Mouse (Mus musculus): ENCODE data around the gene Ptpn22. TPM values are rescaled to one million over a fixed set of nuclear protein-coding genes. Genes with fewer than 3 reads are reported as not detected.

Gene Ptpn22
- polyA plus RNA-seq, 1 experiment from 2014 or later = 0.67 TPM

Other genes with a start within 250 kb of the Ptpn22 start
- 0.28 TPM in 1 of 2 replicates, not detected in the other for gene Atg4a-ps, start 213.7 kb upstream of the Ptpn22 start, polyA plus RNA-seq (2014; fragmentation: Nextera tagmentation; extraction: Ambion mirVana)
- 68.2 and 76.5 TPM in 2 replicates for gene Olfml3, start 121.8 kb upstream of the Ptpn22 start, polyA plus RNA-seq (2014; fragmentation: Nextera tagmentation; extraction: Ambion mirVana)
- gene Gm10964, start 120.4 kb upstream of the Ptpn22 start, polyA plus RNA-seq (2014; fragmentation: Nextera tagmentation; extraction: Ambion mirVana) = not detected in 2 replicates
- gene Hipk1, start 68.2 kb upstream of the Ptpn22 start, polyA plus RNA-seq (2014; fragmentation: Nextera tagmentation; extraction: Ambion mirVana) = 18.1 and 18.8 TPM in 2 replicates
- 27.0 and 30.9 TPM in 2 replicates for gene Dclre1b, start 50.4 kb upstream of the Ptpn22 start, polyA plus RNA-seq (2014; fragmentation: Nextera tagmentation; extraction: Ambion mirVana)
- 18.5 and 21.8 TPM in 2 replicates for gene Ap4b1, start 50.3 kb upstream of the Ptpn22 start, polyA plus RNA-seq (2014; fragmentation: Nextera tagmentation; extraction: Ambion mirVana)
- gene Gm43064, start 50.2 kb upstream of the Ptpn22 start, polyA plus RNA-seq (2014; fragmentation: Nextera tagmentation; extraction: Ambion mirVana) = 0.35 and 0.50 TPM in 2 replicates
- gene Bcl2l15, start 27.2 kb upstream of the Ptpn22 start, polyA plus RNA-seq (2014; fragmentation: Nextera tagmentation; extraction: Ambion mirVana) = 0.54 TPM in 1 of 2 replicates, not detected in the other
- 12.5 and 12.8 TPM in 2 replicates for gene Rsbn1, start 54.3 kb downstream of the Ptpn22 start, polyA plus RNA-seq (2014; fragmentation: Nextera tagmentation; extraction: Ambion mirVana)
- gene Phtf1, start 108.3 kb downstream of the Ptpn22 start, polyA plus RNA-seq (2014; fragmentation: Nextera tagmentation; extraction: Ambion mirVana) = 34.5 and 36.0 TPM in 2 replicates